Mouse (Mus musculus) liver, embryonic 14.5 days (tissue): ENCODE measurements at regions not wholly inside any gene's neighbourhood (a gene's known extent, or its start where the extent isn't known, plus 50 kb on each side); places are given as distances from the start of the nearest gene placed in this dataset.

ENCODE experiments used
- CTCF ChIP-seq: IDR thresholded peaks from 2 replicates; pipeline ENCODE4 v1.5.1; 2016; ENCODE audit warnings: antibody characterized with exemption, low read depth, control low read depth
- EP300 ChIP-seq: IDR thresholded peaks from 2 replicates; pipeline ENCODE4 v1.6.1; 2016; ENCODE audit warnings: antibody characterized with exemption, low read depth

DNA sequence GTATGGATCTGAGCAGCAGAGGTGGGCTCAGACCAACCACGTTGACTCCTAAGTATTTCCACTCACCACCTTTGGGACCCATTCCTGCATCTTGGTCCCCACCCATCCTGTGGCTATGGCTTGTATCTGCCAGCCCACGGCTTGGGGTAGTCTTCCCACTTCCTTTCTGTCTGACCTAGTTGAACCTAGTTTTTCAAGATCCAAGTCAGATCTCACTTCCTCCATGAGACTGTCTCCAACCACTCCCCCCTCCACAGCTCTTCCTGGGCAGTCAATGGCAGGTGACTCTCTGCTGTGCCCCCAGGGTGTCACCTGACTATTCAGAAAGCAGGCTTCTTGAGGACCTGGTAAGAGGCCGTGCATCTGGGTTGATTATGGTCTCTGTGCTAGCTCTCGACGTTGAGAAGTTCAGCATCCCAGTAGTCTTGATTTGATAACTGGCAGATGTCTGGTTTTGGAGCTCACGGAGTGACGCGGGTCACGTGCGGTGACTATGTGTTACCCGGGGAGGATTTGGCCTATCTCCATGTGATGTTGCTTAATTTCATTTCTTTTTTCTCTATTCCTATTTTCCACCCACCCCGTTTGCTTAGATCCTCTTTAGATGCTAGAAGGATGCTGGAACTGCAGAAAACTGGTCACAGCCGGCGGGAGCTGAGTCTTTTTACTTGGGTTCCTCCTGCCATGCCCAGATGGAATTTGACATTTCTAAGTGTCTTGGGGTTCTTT is 147.5 kb upstream of the Mrps10 start:
- TF ChIP-seq CTCF: no peak
- TF ChIP-seq EP300: no peak
